Mouse (Mus musculus): ENCODE measurements around the gene Nfatc4.

The Nfatc4 gene
- long read RNA-seq, experiment 1, partial matches to known transcripts = 1 of 3 reads
- long read RNA-seq, experiment 1, other reads (novel, unspliced or antisense) = 2 of 3 reads
- long read RNA-seq, experiment 2, partial matches to known transcripts = 2 of 2 reads
- long read RNA-seq, experiment 2, other reads (novel, unspliced or antisense) = 0 of 2 reads

DNA sequence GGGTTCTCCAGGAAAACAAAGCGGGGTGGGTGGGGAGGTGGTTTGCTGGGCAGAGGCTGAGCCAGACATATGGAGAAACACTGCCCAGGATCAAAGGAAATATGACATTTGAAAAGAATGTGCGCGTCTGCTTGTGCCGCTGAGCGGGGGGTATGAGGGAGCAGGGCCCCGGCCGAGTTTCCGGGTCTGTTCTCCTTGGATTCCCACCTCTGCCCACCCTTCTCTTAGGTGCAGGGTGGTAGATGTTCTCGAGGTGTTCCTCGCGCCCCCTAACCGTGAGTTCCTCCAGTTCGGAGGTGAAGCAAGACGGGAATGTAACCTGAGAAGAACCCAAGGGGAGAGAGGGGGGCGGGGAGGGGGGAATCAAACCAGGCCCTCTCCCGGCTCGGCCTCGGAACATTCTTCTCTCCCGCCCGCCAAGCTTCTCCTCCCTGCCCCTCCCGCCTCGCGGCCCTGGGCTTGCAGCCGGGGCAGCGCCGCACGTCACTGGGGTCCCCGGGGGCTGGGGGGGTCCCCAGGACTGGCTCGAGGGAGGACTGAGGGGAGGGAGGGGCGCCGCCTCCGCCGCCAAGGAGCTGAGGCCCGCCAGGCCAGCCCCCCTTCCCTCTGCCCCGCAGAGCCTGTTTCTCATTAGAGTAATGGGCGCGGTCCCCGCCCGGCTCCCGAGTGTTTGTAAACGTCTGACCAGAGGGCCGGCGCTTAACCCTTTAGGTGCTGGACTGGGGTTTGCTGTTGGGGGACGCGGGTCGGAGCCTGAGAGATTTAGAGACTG lies at the start of gene Nfatc4:
Gene Nfatc4, plus strand, starts transcription at position 154 of the 772 bp plus-strand sequence.
- intact Hi-C loops (cut with DNase I) = loop anchor here (1.0 kb wide), 1 partner anchor 41 kb away; no protein-coding TSS in a partner anchor

GRCm38 (mm10) chr14:55776711-55777110 lies 46.2 kb upstream of the Nfatc4 start:
- intact Hi-C loops (cut with DNase I) = no loop called here

GRCm38 (mm10) chr14:55777176-55777575 lies 45.8 kb upstream of the Nfatc4 start:
- intact Hi-C loops (cut with DNase I) = no loop called here

DNA sequence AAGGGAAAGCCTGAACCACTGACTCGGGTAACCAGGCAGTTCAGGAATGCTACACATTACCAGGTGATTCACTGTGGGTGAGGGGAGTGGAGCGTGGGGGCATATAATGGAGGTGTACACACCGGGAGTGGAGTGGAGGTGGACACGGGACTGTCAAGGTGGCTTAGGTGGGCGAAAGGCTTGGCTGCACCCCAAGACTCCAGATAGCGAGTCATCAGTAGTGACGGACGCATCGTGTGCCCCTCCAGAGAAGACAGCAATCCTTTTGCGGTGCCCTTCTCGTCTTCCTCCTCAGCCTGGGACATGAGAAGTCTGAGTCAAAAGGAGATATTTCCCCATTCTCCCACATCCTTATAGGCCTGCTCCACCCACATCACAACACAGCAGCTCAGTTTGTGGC lies 45.1 kb upstream of the Nfatc4 start:
- intact Hi-C loops (cut with DNase I) = no loop called here

- intact Hi-C loops (cut with DNase I) = no loop called here
Measured at GRCm38 (mm10) chr14:55778686-55779085, 44.3 kb upstream of the Nfatc4 start.

- intact Hi-C loops (cut with DNase I) = loop anchor here (5.0 kb wide), 1 partner anchor 83 kb away; no protein-coding TSS in a partner anchor
Measured at GRCm38 (mm10) chr14:55779656-55780055, 43.3 kb upstream of the Nfatc4 start.

GRCm38 (mm10) chr14:55780736-55781135 lies 42.2 kb upstream of the Nfatc4 start:
- intact Hi-C loops (cut with DNase I) = loop anchor here (5.0 kb wide), 1 partner anchor 82 kb away; no protein-coding TSS in a partner anchor

DNA sequence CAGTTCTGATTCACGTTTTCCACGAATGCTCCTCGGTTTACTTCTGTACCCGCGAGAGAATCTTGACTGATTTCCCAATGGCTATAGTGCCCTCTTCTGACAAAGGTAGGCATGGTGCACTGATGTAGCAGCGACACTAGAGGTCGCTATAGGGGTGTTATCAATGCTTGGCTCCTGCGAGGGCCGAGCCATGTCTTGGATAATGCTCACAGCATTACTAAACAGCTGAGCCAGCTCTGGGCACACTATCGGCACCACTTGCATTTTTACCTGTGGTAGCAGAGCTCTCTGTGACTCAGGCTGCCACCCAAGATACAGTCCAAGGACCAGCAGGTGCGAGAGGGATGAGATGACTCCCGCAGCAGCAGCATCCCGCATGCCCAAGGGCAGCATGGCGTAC lies 41.6 kb upstream of the Nfatc4 start:
- intact Hi-C loops (cut with DNase I) = loop anchor here (5.0 kb wide), 1 partner anchor 81 kb away; no protein-coding TSS in a partner anchor

DNA sequence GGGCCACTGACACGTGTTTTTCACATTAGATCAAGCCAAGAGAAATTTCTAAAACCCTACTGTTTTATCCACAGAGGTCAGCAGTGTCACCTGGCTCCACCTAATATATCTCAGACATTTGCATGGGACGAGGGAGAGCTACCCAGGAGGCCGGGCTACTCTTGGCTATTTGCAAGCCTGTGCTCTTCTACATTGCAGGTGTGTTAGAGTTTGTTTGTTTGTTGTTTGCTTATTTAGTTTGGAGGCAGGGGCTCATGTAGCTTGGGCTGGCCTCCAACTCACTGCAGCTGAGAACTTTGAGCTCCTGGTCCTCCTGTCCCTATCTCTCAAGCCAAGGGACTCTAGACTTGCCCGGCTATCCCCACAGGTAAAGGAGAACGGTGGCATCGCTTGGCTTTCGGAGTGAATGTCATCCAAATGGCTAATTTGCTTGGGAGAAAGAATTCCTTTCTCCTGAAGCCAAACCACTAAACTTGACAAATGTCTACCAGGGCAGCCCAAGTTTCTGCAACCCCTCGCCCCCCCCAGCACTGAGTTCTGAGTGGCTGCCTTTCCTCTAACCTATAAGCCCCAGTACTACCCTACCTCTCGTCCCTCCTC lies 40.5 kb upstream of the Nfatc4 start:
- intact Hi-C loops (cut with DNase I) = loop anchor here (5.0 kb wide), 1 partner anchor 80 kb away; no protein-coding TSS in a partner anchor

DNA sequence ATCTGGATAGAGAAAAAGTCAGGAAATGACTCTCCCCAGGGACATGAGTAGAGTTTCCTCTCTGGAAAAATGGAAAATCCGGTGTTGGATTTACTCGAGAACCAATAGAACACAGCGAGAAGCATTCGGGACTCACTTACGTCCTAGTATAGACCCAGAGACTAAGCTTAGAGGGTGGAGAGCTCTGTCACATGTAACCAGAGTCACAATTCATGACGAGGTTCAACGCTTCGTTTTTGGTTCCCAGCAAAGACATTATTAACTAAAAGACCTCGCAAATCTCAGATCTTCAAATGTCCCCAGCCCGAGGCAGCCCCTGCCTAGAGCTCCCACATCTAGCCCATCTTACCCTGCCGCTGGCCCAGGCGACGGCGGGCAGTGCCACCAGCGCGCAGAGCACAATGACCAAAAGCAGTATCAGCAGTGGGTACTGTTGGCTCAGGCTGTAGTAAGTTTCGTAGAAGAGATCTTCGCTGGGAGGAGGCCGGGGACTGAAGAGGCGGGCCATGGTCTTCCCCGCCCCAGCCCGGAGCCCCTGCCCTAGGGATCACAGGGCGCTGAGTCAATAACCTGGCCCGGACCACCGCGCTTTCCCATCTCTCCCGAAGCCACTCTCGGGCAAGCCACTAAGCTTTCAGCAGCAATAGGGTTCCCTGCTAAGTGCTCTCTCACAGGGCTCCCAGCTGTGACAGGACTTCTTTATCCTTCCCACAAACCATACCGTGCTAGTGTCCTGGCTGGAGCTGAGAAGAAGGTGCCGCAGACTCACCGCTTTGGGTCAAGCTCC lies 39.6 kb upstream of the Nfatc4 start:
- intact Hi-C loops (cut with DNase I) = loop anchor here (5.0 kb wide), 1 partner anchor 79 kb away; no protein-coding TSS in a partner anchor

DNA sequence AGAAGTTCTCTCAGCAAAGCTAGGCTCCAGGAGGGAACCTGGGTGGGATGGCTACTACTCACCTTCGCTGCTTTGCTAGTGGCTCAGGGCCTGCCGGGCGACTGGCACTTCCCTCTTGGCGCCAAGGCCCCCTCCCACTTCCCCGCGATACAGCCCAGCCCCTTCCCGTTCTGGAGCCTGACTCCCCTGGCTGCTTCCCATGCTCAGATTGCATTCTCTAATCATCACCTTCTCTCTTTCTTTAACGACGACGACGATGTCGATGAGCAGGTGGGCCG lies 39.0 kb upstream of the Nfatc4 start, which contains the start of gene Adcy4:
Gene Adcy4, minus strand, starts transcription at position 138 of the 278 bp plus-strand sequence.
- intact Hi-C loops (cut with DNase I) = loop anchor here (5.0 kb wide), 1 partner anchor 78 kb away; no protein-coding TSS in a partner anchor

DNA sequence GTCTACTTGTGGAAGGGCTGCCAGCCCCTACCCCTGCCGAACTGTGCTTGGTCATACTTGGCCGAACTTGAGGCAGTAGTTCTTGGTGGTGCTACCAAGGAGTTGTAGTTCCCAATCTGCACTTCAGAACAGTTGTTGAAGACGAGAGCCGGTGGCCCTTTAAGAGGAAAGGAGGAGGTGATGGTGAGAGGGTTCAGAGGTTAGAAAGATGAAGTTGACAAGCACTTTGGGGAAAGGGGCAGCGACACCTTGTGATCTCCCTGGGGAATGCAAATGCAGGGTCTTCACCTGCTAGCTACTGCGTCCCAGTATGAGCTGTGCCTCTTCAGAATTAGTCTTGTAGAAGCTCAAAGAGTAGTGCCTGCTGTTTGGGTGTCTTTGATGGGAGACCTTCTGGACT lies 37.7 kb upstream of the Nfatc4 start:
- intact Hi-C loops (cut with DNase I) = no loop called here

- intact Hi-C loops (cut with DNase I) = no loop called here
Measured at GRCm38 (mm10) chr14:55787731-55788130, 35.2 kb upstream of the Nfatc4 start.

DNA sequence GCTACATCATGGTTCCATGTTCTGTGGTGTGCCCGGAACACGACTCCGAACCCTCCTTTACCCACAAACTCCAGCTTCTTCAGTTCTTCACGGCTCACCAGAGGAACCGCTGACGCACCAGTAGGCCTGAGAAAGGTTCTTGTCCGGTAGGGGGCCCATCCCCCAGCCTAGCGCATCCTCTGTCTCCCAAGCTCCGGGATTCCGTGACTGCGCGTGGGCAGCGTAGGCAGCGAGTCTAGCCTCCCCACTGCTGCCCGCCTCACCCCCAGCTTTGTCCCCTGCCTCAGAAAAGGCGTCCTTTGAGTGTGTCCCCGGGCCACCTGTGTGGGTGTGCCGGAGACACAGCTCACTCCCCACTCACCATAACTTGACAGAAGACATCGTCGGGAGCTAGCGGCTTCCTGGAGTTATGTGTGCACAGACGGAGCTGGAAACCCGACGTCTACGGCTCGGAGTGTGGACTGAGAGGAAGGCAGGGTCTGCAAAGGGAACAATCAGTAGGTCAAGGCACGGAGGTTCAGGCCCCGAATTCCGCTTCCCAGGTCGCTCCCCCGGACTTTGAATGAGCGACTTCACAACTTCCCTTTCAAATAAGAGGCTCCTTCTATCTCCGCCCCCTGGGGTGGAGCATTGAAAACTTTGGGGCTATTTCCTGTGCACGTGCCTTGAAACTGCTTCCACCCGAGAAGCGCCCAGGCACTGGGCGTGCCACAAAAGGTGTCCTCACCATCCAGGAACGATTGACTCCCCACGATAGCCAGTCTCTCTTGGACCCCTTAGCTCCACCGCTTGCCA lies 34.5 kb upstream of the Nfatc4 start, which contains the start of gene Ripk3:
Gene Ripk3, minus strand, starts transcription at position 610 of the 795 bp plus-strand sequence.
- intact Hi-C loops (cut with DNase I) = no loop called here

DNA sequence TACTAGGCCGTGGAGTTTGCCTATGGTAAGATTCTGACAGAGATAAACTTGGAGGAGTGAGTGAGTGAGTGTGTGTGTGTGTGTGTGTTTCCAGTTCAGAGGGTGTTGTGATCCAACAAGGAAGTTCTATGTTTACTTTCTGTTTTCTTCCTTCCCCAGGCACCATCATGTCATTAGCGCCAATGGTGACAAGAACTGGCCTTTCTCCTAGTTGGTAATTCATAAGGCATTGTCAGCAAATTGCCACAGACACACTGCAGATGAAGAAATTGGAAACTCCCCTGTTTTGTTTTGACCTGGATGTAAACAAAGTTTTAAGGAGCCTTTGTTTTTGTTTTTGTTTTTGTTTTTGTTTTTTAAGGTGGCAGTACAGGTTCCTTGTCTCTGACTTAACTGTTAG lies 29.5 kb upstream of the Nfatc4 start:
- intact Hi-C loops (cut with DNase I) = no loop called here

DNA sequence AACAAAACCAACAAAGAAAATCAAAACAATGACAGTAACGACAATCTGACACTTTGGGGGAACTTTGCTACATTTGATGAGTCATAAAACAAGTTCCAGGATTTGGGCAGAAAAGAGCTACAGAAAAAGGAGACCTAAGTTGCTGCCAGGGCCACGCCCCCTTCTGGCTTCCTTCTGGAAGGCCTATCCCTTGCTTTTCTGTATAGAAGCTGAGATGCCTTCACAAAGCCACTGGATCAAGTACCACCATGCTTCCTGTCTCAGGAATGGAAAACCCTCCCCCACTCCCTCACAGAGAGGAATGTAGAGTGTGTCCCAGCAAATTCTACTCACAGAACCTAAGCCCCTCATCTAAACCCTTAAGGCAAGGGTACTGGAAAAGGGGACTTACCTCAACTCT lies 29.0 kb upstream of the Nfatc4 start:
- intact Hi-C loops (cut with DNase I) = no loop called here

GRCm38 (mm10) chr14:55795380-55796163 lies 27.4 kb upstream of the Nfatc4 start:
- intact Hi-C loops (cut with DNase I) = no loop called here

DNA sequence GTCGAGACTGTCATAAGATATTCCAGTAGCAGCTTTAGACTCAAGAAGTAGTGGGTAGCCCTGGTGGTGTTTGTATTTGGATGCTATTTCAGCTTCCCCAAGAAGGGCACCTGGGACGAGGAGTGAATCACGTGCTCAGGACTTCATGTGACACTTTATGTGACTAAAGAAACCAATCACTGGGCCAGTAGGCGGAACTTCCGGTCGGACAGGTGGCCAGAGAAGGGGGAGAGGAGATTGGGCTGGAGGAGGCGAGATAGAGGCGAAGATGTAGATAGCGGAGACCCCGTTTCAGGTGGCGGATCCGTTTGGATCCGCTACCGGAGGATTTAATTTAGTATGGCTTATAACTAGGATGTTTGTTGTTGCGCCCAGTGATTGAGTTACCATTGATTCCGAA lies 8.1 kb upstream of the Nfatc4 start:
- intact Hi-C loops (cut with DNase I) = no loop called here

GRCm38 (mm10) chr14:55815310-55815751 lies 7.6 kb upstream of the Nfatc4 start:
- intact Hi-C loops (cut with DNase I) = no loop called here

All from adrenal gland (tissue).